Mouse (Mus musculus): ENCODE measurements around the gene 4933427I04Rik. TPM values are rescaled to one million over a fixed set of nuclear protein-coding genes. Genes with fewer than 3 reads are reported as not detected.
A peak's percentile ranks its signal among the peaks of the same experiment; 100 is the strongest.

The 4933427I04Rik gene
- total RNA-seq (2021), result not detected
- long read RNA-seq, experiment 1, result 0 reads
- long read RNA-seq, experiment 2, result 0 reads

DNA sequence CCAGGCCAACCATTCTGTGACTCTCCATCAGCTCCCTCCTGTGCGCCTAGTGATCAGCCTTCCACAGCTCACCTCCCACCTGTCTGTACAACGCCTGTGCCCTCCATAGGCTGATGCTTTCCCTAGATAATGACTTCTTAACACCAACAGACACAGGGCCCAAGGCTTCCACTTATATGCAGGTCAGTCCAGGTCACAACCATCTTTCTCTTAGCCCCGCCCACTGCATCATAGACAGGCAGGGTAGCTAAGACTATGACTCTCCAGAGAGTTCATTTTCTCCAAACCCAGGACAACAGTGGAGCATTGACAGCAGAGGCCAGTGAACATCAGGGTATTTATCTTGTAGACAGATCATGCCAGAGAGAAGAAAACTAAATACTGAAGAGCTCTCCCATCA is at the start of gene 4933427I04Rik:
Gene 4933427I04Rik (plus strand): TSS at position 301 of the 400 bp plus-strand sequence.
- intact Hi-C loops (cut with DNase I; ENCODE audit: low total_unique reads), result no loop called here
- no peak for DNase-seq

DNA sequence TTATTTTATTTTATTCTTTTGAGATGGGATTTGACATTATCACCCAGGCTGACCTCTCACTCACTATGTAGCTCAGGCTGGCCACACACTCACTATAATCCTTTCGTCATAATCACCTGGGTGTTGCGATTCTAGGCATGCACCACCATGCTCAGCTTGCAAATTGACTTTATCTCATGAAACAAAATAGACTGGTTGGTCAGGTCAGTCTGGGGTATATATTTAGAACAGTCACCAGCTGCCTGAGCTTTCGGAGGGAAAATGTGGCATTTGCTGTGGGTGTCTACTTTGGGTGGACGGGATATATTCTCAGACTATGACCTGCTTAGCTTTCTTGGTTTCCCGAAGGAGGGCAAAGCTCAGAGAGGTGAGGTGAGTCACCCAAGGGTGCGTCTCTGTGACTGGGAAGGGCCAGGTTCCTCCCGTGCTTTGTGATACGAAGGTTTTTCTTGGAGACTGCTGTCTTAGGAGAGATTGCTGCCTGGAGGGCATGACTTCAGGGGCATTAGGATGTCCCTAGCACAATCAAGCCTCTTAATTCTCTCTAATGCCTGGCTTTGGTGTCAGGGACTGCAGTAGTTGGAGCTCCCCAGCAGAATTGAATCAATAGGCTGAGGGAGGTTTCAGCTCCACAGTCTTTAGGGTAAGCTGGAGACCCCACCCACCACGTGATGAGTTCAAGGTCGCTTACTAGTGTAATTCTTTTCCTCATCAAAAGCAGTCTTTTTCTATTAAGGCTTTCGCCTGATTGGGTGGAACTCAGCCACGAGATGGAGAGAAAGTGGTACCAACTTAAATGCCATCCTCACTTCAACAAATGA is 48.8 kb upstream of the 4933427I04Rik start:
- DNase-seq, result no peak
- intact Hi-C loops (cut with DNase I; ENCODE audit: low total_unique reads), result no loop called here

DNA sequence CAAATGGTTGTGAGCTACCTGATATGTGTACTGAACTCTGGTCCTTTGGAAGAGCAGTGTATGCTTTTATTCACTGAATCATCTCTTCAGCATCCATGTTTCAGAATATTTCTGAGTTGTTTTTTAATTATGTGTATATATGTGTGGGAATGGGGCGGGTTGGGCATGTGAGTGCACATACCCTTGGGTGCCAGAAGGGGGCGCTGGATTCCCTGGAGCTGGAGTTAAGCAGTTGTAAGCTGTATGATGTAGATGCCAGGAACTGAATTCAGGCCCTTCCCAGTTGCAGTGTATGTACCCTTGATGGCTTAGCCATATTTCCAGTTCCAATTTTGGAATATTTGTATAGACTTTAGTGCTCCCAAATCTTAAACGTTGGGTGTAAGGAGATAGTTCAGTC is 47.0 kb upstream of the 4933427I04Rik start:
- no peak for DNase-seq
- intact Hi-C loops (cut with DNase I; ENCODE audit: low total_unique reads), result no loop called here

GRCm38 (mm10) chr4:123814030-123814501 is 45.4 kb upstream of the 4933427I04Rik start:
- intact Hi-C loops (cut with DNase I; ENCODE audit: low total_unique reads), result no loop called here
- no peak for DNase-seq

DNA sequence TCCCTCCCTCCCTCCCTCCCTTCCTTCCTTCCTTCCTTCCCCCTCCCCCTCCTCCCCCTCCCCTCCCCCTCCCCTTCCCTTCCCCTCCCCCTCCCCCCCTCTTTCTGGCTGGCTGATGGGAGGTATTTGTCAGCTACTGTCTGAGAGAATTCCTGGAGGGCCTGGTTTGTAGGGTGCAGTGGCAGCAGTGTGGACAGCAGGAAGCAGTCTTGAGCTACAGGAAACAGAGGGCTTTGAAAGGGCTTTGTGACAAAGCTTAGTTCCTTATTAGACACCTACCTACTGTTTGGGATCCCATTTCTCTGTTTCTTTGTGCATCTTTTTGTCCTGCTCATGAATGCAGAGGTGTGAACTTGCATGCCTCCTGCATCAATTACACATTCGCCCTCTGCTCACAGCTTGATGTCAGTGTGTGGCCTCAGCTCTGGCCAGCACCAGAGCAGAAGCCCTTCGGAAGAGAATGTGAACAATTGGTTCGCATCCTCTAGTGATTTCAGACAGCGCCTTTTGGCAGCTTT is 40.3 kb upstream of the 4933427I04Rik start:
- no peak for DNase-seq
- intact Hi-C loops (cut with DNase I; ENCODE audit: low total_unique reads), result no loop called here

- intact Hi-C loops (cut with DNase I; ENCODE audit: low total_unique reads), result no loop called here
- no peak for DNase-seq
Measured at GRCm38 (mm10) chr4:123842126-123842525, 17.4 kb upstream of the 4933427I04Rik start.

DNA sequence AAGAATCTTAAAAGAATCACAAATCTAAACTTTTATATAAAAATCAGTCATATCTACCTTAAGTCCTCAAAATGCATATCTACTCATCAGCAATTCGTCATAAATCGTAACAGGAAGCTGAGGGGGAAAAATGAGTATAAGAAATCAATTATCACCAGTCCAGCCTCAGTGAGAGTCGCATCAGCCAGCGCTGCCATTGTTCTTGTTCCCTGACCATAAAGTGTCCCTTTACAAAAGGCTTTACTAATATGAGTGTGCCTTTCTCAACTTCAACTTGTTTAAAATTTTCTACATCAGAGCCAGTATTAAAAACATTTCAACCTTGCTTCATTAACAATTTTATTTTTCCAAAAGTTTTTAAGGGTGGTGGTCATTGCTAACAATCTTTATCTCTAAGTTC is 2.6 kb upstream of the 4933427I04Rik start:
- intact Hi-C loops (cut with DNase I; ENCODE audit: low total_unique reads), result no loop called here
- DNase-seq, result no peak

- DNase-seq, result no peak
- intact Hi-C loops (cut with DNase I; ENCODE audit: low total_unique reads), result no loop called here
Measured at GRCm38 (mm10) chr4:123858090-123858489, 1.4 kb upstream of the 4933427I04Rik start.

DNA sequence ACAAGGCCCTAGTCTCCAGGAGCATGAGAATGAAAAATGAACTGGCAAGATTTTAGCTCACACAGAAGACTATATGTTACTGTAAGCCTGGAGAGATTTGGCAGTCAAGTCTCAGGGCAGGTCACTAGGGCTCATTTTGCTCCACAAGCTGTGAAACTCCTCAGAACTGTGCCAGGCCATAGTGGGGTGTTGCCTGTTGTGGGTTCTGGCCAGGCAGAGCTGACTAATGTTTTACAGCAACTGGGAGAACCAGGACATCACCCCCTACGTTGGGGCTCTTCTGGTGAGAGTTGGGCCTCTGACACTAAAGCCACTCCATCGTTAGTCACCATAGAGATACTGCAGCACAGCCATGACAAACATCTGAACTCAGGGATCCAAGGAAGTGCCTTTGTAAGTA is 324 bp downstream of the 4933427I04Rik start:
- intact Hi-C loops (cut with DNase I; ENCODE audit: low total_unique reads), result no loop called here
- no peak for DNase-seq

DNA sequence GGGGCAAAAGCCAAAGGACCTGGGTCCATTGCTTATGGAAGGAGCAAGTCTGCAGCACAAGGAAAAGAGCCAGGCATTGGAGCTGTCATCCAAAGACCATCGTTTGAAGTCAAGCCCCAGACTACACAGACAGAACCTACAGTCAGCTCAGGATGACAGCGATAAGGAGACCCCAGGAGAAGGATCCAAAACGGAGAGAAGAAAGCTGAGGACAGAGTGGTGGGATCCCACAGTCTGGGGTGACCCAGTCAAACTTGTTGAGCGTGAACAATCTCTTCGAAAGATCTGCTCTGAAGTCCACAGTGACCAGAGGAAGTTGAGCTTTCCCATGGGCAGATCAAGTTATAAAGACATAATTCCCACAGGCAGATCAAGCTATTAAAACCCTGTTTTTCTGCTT is 1.1 kb downstream of the 4933427I04Rik start:
- DNase-seq, result no peak
- intact Hi-C loops (cut with DNase I; ENCODE audit: low total_unique reads), result no loop called here

- no peak for DNase-seq
- intact Hi-C loops (cut with DNase I; ENCODE audit: low total_unique reads), result no loop called here
Measured at GRCm38 (mm10) chr4:123893726-123894125, 34.2 kb downstream of the 4933427I04Rik start.

- no peak for DNase-seq
- intact Hi-C loops (cut with DNase I; ENCODE audit: low total_unique reads), result no loop called here
Measured at GRCm38 (mm10) chr4:123894295-123894694, 34.8 kb downstream of the 4933427I04Rik start.

GRCm38 (mm10) chr4:123898696-123899095 is 39.2 kb downstream of the 4933427I04Rik start:
- peak; percentile 44 for DNase-seq
- intact Hi-C loops (cut with DNase I; ENCODE audit: low total_unique reads), result loop anchor here (5.0 kb wide), 1 partner anchor 141 kb away; no protein-coding TSS in a partner anchor

DNA sequence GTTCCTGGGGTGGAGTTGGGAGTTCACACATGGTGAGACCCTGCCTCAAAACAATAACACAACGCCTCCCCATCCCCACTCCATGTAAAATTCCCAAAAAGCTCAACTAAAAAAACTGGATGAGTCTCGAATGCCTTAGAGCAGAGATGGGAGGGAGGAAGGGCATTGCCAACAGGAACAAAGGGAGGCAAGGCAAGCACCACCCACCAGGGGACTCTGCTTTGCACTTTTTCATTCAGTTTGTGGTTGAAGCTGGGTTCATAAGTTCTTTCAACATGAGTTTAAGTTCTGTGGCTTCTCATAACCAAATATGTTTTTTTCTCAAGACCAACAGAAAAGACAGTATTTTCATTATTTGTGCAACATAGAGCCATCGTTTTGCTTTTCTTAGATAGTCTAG is 44.0 kb downstream of the 4933427I04Rik start:
- no peak for DNase-seq
- intact Hi-C loops (cut with DNase I; ENCODE audit: low total_unique reads), result no loop called here

DNA sequence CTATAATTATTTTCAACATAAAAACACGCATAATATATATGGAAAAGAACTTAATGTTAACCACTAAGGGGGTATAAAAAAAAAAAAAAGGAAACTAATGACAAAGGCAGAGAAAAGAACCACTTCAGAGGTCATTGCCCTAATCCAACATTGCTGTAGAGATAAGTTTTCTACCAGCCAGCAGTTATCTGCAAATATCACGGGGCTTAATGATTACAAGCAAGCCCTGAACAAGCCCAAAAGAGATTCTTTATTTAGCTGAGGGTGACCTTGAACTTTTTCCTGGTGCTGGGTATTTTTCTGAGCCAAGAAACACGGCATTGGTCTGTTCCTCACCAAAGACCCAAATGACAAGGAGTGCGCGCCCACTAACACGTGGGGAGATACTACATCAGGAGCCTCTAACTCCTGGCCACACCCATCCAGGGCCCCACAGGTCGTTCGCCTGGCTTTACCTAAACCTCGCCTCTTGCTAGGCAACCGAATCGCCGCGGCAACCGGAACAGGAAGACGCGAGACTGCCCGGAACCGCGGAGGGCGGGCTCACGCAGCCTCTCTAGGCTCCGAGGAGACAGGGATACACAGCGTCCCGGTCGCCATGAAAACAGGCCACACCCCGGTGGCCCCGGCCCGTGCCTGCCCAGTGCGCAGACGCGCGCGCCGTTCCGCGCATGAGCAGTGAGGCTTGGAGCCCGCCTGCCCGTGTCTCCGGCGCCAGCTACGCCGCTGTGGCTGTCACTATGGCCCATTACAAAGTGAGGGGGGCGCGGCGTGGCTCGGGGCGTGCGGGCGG is 45.0 kb downstream of the 4933427I04Rik start, which contains the start of gene Mycbp:
Gene Mycbp (plus strand): TSS at position 500 of the 793 bp plus-strand sequence.
- DNase-seq, result peak; percentile 99
- intact Hi-C loops (cut with DNase I; ENCODE audit: low total_unique reads), result no loop called here

- intact Hi-C loops (cut with DNase I; ENCODE audit: low total_unique reads), result no loop called here
- no peak for DNase-seq
Measured at GRCm38 (mm10) chr4:123905126-123905668, 45.7 kb downstream of the 4933427I04Rik start.

DNA sequence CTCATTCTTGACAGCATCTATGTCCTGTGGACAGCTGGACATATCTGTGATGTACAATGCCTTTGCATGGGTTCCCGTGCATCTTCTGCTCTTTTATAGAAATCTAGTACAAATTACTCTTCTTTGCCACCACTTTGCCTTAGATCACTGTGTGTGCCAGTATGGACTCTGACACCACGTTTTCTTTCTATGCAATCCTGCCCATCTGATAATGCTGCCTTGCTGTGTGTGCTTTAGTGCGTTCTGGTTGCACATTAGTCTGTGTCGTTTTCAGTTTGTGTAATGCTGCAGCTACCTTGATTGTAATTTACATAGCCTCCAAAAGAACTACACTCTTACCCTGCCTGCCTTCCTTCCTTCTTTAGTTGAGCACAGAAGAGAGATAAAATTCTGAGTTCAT is 52.0 kb downstream of the 4933427I04Rik start:
- intact Hi-C loops (cut with DNase I; ENCODE audit: low total_unique reads), result no loop called here
- DNase-seq, result no peak

- no peak for DNase-seq
Measured at GRCm38 (mm10) chr4:123912431-123912830, 53.0 kb downstream of the 4933427I04Rik start.

More at GRCm38 (mm10) chr4:123912431-123912830, 53.0 kb downstream of the 4933427I04Rik start:
- intact Hi-C loops (cut with DNase I; ENCODE audit: low total_unique reads), result no loop called here
